Mouse (Mus musculus): Measurements from ENCODE around the gene Srgap3. TPM values are rescaled to one million over a fixed set of nuclear protein-coding genes. Genes with fewer than 3 reads are reported as not detected.

Srgap3 gene
- polyA plus RNA-seq, 1 experiment from 2014 or later, result 31.4 TPM

DNA sequence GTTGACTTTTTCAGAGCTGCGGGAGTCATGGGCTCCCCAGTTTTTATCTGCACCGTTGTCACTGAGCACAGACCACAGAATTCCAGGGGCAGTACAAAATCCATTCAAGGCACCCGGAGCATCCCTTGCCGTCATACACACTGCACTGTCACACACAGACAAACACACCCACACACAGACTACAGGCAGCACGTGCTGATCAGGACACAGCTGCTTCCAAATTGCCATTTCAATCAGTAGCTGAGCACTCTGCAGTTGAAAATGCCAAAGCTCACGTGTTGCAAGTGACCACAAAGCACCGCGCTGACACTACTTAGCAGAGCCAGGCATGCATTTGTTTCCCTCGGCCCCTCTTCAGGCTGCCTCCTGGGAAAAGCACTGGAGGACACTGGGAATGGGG, 7.8 kb downstream of the Srgap3 start:
- H3K4me2 ChIP-seq (ENCODE audit: low read length), result no peak overlapping the region
- H3K27me3 ChIP-seq (replicated peaks; ENCODE audit: control insufficient read depth, insufficient read depth, low read length), result no peaks in the 10 kb centered on the region
- H3K4me1 ChIP-seq (ENCODE audit: control insufficient read depth, insufficient read depth, low read length), result peaks cover 25% of the 10 kb centered on the region
- ATAC-seq (no peak), DNase-seq (ENCODE audit: low spot score) (no peak)
- H3K9me3 ChIP-seq (replicated peaks; ENCODE audit: control insufficient read depth, low read length), result no peaks in the 10 kb centered on the region
- no peak overlapping the region for H3K9ac ChIP-seq (ENCODE audit: low read length)
- H3K36me3 ChIP-seq (ENCODE audit: control insufficient read depth, insufficient read depth, low read length), result peaks cover 36% of the 10 kb centered on the region
- WGBS, result 89% methylated on average over 9 of the region's 9 CpGs
- H3K27ac ChIP-seq (ENCODE audit: low read depth, low read length), result no peak overlapping the region
- no peak overlapping the region for H3K4me3 ChIP-seq (ENCODE audit: low read depth, low read length)

DNA sequence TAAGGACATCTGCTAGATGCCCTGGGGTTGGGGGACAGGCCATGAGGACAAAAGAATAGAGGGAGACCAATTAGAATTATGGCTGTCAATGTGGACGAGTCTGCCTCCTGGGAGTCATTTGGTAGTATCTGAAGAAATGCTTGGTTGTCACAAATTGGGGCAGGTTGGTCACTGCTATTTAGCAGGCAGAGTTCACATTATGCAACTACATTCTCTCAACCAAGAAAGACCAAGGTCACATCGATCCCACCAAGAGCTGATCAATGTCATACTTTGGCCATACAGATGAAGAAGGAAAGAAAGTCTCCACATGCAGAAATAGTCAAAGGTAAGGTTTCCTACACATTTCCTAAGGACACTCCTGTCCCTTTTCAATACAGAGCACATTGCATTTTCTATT, 9.3 kb downstream of the Srgap3 start:
- 96% methylated on average over 2 of the region's 2 CpGs for WGBS
- Histone ChIP-seq H3K9me3 (replicated peaks; ENCODE audit: control insufficient read depth, low read length) (no peaks in the 10 kb centered on the region), H3K27ac (ENCODE audit: low read depth, low read length) (no peak overlapping the region), H3K36me3 (ENCODE audit: control insufficient read depth, insufficient read depth, low read length) (peaks cover 31% of the 10 kb centered on the region), H3K4me2 (ENCODE audit: low read length) (no peak overlapping the region), H3K4me3 (ENCODE audit: low read depth, low read length) (no peak overlapping the region), H3K9ac (ENCODE audit: low read length) (no peak overlapping the region), H3K27me3 (replicated peaks; ENCODE audit: control insufficient read depth, insufficient read depth, low read length) (no peaks in the 10 kb centered on the region), H3K4me1 (ENCODE audit: control insufficient read depth, insufficient read depth, low read length) (peaks cover 17% of the 10 kb centered on the region)
- DNase-seq (ENCODE audit: low spot score), result no peak
- no peak for ATAC-seq

DNA sequence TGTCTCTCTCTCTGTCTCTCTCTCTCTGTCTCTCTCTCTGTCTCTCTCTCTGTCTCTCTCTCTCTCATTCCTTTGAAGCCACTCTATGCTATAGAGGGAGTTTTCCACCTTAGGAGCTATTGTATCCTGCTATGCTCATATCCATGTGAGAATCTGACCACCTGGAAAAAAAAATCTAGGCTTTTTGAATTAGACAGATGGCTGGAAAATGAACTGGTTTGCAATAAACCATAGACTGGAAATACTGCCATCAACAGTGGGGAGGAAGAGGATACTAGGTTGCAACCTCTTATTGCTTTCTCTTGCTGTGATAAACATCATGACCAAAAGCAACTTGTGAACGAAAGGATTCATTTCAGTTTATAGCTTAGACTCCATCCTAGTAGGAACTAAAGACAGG, 12.6 kb downstream of the Srgap3 start:
- WGBS, result 88% methylated on average over 1 of the region's 1 CpGs
- ATAC-seq, result no peak

DNA sequence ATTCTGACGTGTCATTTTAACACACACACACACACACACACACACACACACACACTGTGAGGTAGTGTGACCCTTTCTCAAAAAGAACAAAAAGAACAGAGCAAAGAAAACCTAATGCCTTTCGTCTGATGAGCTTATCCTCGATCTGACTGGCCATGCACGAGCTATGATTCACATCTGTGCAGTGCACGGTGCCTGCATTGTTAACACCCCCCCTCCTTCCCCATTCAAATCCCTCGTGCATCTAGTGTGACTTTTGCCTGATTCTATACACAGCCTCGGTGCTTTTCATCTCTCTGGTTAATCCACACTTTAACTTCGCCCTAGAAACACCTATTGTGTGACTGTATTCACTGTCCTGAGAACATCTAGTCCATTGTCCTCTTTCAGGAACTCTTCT, 14.5 kb downstream of the Srgap3 start:
- Histone ChIP-seq H3K9me3 (replicated peaks; ENCODE audit: control insufficient read depth, low read length) (no peaks in the 10 kb centered on the region), H3K9ac (ENCODE audit: low read length) (no peak overlapping the region), H3K36me3 (ENCODE audit: control insufficient read depth, insufficient read depth, low read length) (no peaks in the 10 kb centered on the region), H3K4me2 (ENCODE audit: low read length) (no peak overlapping the region), H3K27me3 (replicated peaks; ENCODE audit: control insufficient read depth, insufficient read depth, low read length) (no peaks in the 10 kb centered on the region), H3K4me1 (ENCODE audit: control insufficient read depth, insufficient read depth, low read length) (peaks cover 37% of the 10 kb centered on the region), H3K27ac (ENCODE audit: low read depth, low read length) (no peak overlapping the region), H3K4me3 (ENCODE audit: low read depth, low read length) (no peak overlapping the region)
- 8% methylated on average over 8 of the region's 8 CpGs for WGBS
- ATAC-seq (no peak), DNase-seq (ENCODE audit: low spot score) (peak; percentile 18)

More for the DNA sequence above, 12.6 kb downstream of the Srgap3 start:
- H3K9ac ChIP-seq (ENCODE audit: low read length), result no peak overlapping the region
- H3K27ac ChIP-seq (ENCODE audit: low read depth, low read length), result no peak overlapping the region
- H3K27me3 ChIP-seq (replicated peaks; ENCODE audit: control insufficient read depth, insufficient read depth, low read length), result no peaks in the 10 kb centered on the region
- no peaks in the 10 kb centered on the region for H3K9me3 ChIP-seq (replicated peaks; ENCODE audit: control insufficient read depth, low read length)
- H3K36me3 ChIP-seq (ENCODE audit: control insufficient read depth, insufficient read depth, low read length), result peaks cover 13% of the 10 kb centered on the region; the same call in 1 of the 2 replicates
- no peak overlapping the region for H3K4me2 ChIP-seq (ENCODE audit: low read length)
- no peak for DNase-seq (ENCODE audit: low spot score)
- no peak overlapping the region for H3K4me3 ChIP-seq (ENCODE audit: low read depth, low read length)
- peaks cover 22% of the 10 kb centered on the region for H3K4me1 ChIP-seq (ENCODE audit: control insufficient read depth, insufficient read depth, low read length)

DNA sequence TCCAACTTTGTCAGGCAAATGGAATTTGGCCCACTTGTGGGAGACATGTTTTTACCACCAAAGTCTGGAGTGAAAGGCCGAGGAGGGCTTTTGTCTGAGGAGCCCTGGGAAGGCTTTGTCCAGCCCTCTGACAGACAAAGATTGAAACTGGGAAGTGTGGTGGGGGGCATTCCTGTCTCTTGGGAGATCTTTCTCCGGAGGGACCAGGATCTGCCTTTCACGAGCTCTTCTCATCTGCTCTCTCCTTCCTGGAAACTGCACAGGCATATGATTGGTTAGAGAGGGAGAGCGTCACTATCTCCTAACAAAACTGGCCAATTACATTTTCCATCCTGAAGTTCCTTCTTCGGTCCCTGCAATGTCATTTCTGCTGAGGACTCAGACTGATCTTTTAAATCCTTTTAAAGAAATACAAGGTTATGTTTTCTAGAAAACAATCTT, 17.0 kb downstream of the Srgap3 start:
- ATAC-seq, result peak; percentile 73
- H3K4me3 ChIP-seq (ENCODE audit: low read depth, low read length), result no peak overlapping the region
- WGBS, result 6% methylated on average over 5 of the region's 5 CpGs

DNA sequence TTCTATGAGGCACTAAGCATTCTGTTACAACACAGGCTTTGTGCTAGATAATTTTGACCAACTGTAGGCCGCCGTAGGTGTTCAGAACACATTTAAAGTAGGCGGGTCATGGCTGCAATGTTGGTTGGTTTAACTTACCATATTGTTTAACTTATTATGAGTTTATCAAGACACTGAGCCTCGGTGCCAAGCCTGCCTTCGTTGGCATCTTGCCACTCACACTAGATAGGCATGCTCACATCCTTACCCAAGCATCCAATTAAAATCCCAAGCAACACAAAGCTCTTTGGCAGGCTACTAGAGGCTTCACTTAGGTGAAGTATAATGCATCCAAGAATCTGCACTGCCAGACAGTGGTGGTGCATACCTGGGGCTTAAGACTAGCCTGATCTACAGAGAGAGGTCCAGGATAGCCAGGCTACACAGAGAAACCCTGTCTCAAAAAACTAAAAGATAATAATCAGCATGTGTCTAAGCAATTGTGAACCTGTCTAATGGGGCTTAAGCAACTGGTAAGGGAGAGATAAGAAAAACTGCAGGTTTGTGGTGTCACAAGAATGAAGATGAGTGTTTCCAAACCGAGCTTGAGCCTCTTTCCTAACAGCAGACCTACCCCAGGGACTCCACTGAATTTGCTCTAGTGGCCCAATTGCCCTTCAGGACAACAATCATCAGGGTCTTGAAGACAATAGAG, 17.6 kb downstream of the Srgap3 start:
- DNase-seq (ENCODE audit: low spot score), result peak; percentile 88
- peak; percentile 78 for ATAC-seq
- no peak overlapping the region for H3K4me3 ChIP-seq (ENCODE audit: low read depth, low read length)
- H3K9me3 ChIP-seq (replicated peaks; ENCODE audit: control insufficient read depth, low read length), result no peaks in the 10 kb centered on the region
- WGBS, result 33% methylated on average over 6 of the region's 6 CpGs
- no peaks in the 10 kb centered on the region for H3K27me3 ChIP-seq (replicated peaks; ENCODE audit: control insufficient read depth, insufficient read depth, low read length)
- H3K27ac ChIP-seq (ENCODE audit: low read depth, low read length), result peak overlapping the region; percentile 85
- peak overlapping the region; percentile 43; the same call in 1 of the 2 replicates for H3K9ac ChIP-seq (ENCODE audit: low read length)
- peaks cover 65% of the 10 kb centered on the region for H3K4me1 ChIP-seq (ENCODE audit: control insufficient read depth, insufficient read depth, low read length)
- peak overlapping the region; percentile 44 for H3K4me2 ChIP-seq (ENCODE audit: low read length)
- no peaks in the 10 kb centered on the region for H3K36me3 ChIP-seq (ENCODE audit: control insufficient read depth, insufficient read depth, low read length)

More for the DNA sequence above, 17.0 kb downstream of the Srgap3 start:
- Histone ChIP-seq H3K36me3 (ENCODE audit: control insufficient read depth, insufficient read depth, low read length) (no peaks in the 10 kb centered on the region), H3K9me3 (replicated peaks; ENCODE audit: control insufficient read depth, low read length) (no peaks in the 10 kb centered on the region), H3K27me3 (replicated peaks; ENCODE audit: control insufficient read depth, insufficient read depth, low read length) (no peaks in the 10 kb centered on the region), H3K27ac (ENCODE audit: low read depth, low read length) (peak overlapping the region; percentile 85), H3K4me2 (ENCODE audit: low read length) (peak overlapping the region; percentile 44), H3K4me1 (ENCODE audit: control insufficient read depth, insufficient read depth, low read length) (peaks cover 61% of the 10 kb centered on the region), H3K9ac (ENCODE audit: low read length) (peak overlapping the region; percentile 43; the same call in 1 of the 2 replicates)
- DNase-seq (ENCODE audit: low spot score), result peak; percentile 84

DNA sequence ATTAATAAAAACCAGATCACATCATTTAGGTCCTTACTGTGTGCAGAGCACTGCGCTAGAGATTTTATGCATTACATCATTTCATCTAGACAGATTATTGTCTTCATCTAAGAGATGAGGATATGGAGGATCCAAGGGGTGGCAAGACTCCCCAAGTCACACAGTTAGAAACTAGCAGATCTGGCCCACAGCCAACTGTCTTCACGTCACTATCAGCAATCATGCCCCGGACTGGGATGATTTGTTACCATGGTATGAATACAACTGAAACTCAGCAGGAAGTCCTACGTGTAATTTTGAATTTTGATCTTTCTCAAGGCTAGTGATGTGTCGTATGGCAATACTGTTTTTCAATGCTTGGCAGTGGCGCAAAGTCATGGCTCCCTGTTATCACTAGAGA, 18.2 kb downstream of the Srgap3 start:
- peak; percentile 56 for DNase-seq (ENCODE audit: low spot score)
- H3K27ac ChIP-seq (ENCODE audit: low read depth, low read length), result peak overlapping the region; percentile 58; the same call in 1 of the 2 replicates
- H3K4me2 ChIP-seq (ENCODE audit: low read length), result no peak overlapping the region
- H3K4me1 ChIP-seq (ENCODE audit: control insufficient read depth, insufficient read depth, low read length), result peaks cover 68% of the 10 kb centered on the region
- no peaks in the 10 kb centered on the region for H3K9me3 ChIP-seq (replicated peaks; ENCODE audit: control insufficient read depth, low read length)
- 63% methylated on average over 6 of the region's 6 CpGs for WGBS
- no peak overlapping the region for H3K4me3 ChIP-seq (ENCODE audit: low read depth, low read length)
- ATAC-seq, result no peak; the same call in 1 of the 2 replicates
- H3K36me3 ChIP-seq (ENCODE audit: control insufficient read depth, insufficient read depth, low read length), result no peaks in the 10 kb centered on the region
- H3K27me3 ChIP-seq (replicated peaks; ENCODE audit: control insufficient read depth, insufficient read depth, low read length), result no peaks in the 10 kb centered on the region
- H3K9ac ChIP-seq (ENCODE audit: low read length), result no peak overlapping the region

DNA sequence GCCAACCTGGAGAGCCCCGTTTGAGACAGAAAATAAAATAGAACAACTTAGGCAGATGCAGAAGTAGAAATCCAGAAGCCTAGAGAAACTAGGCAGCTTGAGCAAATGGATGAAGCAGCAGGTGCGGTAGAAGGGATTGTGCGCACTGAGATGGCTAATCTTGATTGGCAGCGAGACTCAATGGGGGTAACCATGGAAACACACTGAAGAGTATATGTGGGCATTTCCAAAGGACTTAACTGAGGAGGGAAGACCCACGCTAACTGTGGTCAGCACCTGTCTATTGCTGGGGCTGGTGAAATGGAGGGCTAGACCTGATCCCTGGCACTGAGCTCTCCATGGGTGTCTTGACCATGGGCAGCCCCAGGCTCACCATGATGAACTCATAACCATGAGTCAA, 19.7 kb downstream of the Srgap3 start:
- Histone ChIP-seq H3K27me3 (replicated peaks; ENCODE audit: control insufficient read depth, insufficient read depth, low read length) (no peaks in the 10 kb centered on the region), H3K4me1 (ENCODE audit: control insufficient read depth, insufficient read depth, low read length) (peaks cover 60% of the 10 kb centered on the region), H3K27ac (ENCODE audit: low read depth, low read length) (no peak overlapping the region), H3K9ac (ENCODE audit: low read length) (no peak overlapping the region), H3K4me3 (ENCODE audit: low read depth, low read length) (no peak overlapping the region), H3K4me2 (ENCODE audit: low read length) (no peak overlapping the region), H3K36me3 (ENCODE audit: control insufficient read depth, insufficient read depth, low read length) (peaks cover 7% of the 10 kb centered on the region; the same call in 1 of the 2 replicates), H3K9me3 (replicated peaks; ENCODE audit: control insufficient read depth, low read length) (no peaks in the 10 kb centered on the region)
- DNase-seq (ENCODE audit: low spot score) (peak; percentile 76), ATAC-seq (peak; percentile 18; the same call in 1 of the 2 replicates)
- WGBS, result 26% methylated on average over 5 of the region's 5 CpGs

DNA sequence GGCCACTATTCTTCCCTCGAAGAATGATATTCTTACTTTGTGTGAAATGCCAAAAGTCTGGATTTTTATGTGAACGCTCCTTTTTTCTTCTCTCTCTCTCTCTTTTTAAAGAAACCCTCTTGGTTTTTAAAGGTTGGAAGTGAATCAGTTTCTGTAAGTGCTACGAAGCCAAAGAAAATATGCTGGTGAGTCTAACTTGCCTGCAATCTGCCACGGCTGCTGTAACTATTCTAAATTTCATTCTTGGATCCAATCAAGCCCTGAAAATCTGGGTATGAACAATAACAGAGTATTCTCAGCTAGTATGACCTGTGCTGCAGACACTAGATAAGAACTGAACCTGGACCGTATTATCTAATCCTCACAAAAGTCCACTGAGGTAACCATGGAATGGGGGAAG, 21.1 kb downstream of the Srgap3 start:
- H3K9ac ChIP-seq (ENCODE audit: low read length), result no peak overlapping the region
- H3K9me3 ChIP-seq (replicated peaks; ENCODE audit: control insufficient read depth, low read length), result no peaks in the 10 kb centered on the region
- no peak overlapping the region for H3K4me2 ChIP-seq (ENCODE audit: low read length)
- H3K4me1 ChIP-seq (ENCODE audit: control insufficient read depth, insufficient read depth, low read length), result peaks cover 61% of the 10 kb centered on the region
- WGBS, result 88% methylated on average over 5 of the region's 5 CpGs
- peaks cover 7% of the 10 kb centered on the region; the same call in 1 of the 2 replicates for H3K36me3 ChIP-seq (ENCODE audit: control insufficient read depth, insufficient read depth, low read length)
- ATAC-seq (no peak), DNase-seq (ENCODE audit: low spot score) (no peak)
- no peak overlapping the region for H3K27ac ChIP-seq (ENCODE audit: low read depth, low read length)
- no peaks in the 10 kb centered on the region for H3K27me3 ChIP-seq (replicated peaks; ENCODE audit: control insufficient read depth, insufficient read depth, low read length)
- H3K4me3 ChIP-seq (ENCODE audit: low read depth, low read length), result no peak overlapping the region

All from forebrain, embryonic 14.5 days (tissue).